Mouse (Mus musculus): ENCODE data around the gene Cyp2ab1. TPM values are rescaled to one million over a fixed set of nuclear protein-coding genes. Genes with fewer than 3 reads are reported as not detected.

Cyp2ab1 gene
- polyA plus RNA-seq, 1 experiment from 2014 or later, result not detected

Other genes with a start within 250 kb of the Cyp2ab1 start
- gene Klhl24, start 227.9 kb downstream of the Cyp2ab1 start, polyA plus RNA-seq (2015; fragmentation: Nextera tagmentation; extraction: Ambion mirVana), result 41.5 and 41.8 TPM in 2 replicates
- 22.6 and 24.0 TPM in 2 replicates for gene Yeats2, start 184.3 kb downstream of the Cyp2ab1 start, polyA plus RNA-seq (2015; fragmentation: Nextera tagmentation; extraction: Ambion mirVana)
- gene Map6d1, start 84.0 kb downstream of the Cyp2ab1 start, polyA plus RNA-seq (2015; fragmentation: Nextera tagmentation; extraction: Ambion mirVana), result 5.9 and 7.0 TPM in 2 replicates
- 68.3 and 75.2 TPM in 2 replicates for gene Parl, start 23.0 kb downstream of the Cyp2ab1 start, polyA plus RNA-seq (2015; fragmentation: Nextera tagmentation; extraction: Ambion mirVana)
- 137 and 143 TPM in 2 replicates for gene Abcc5, start 101.0 kb upstream of the Cyp2ab1 start, polyA plus RNA-seq (2015; fragmentation: Nextera tagmentation; extraction: Ambion mirVana)
- gene Eif2b5, start 173.4 kb upstream of the Cyp2ab1 start, polyA plus RNA-seq (2015; fragmentation: Nextera tagmentation; extraction: Ambion mirVana), result 101 TPM in 2 replicates
- 37.5 and 44.3 TPM in 2 replicates for gene Dvl3, start 191.6 kb upstream of the Cyp2ab1 start, polyA plus RNA-seq (2015; fragmentation: Nextera tagmentation; extraction: Ambion mirVana)
- gene Ap2m1, start 210.1 kb upstream of the Cyp2ab1 start, polyA plus RNA-seq (2015; fragmentation: Nextera tagmentation; extraction: Ambion mirVana), result 1,171 and 1,212 TPM in 2 replicates
- 80.6 and 81.7 TPM in 2 replicates for gene Abcf3, start 223.2 kb upstream of the Cyp2ab1 start, polyA plus RNA-seq (2015; fragmentation: Nextera tagmentation; extraction: Ambion mirVana)